Mouse (Mus musculus) frontal cortex, postnatal 14 days (tissue): ENCODE results near the gene Abhd14a.

Source experiments
- DNase-seq, 2 experiments: peaks; one replicate each; pipeline ENCODE4 v3.0.0; 2022; ENCODE audit warnings: low spot score in 2 of 2

The Abhd14a gene

DNA sequence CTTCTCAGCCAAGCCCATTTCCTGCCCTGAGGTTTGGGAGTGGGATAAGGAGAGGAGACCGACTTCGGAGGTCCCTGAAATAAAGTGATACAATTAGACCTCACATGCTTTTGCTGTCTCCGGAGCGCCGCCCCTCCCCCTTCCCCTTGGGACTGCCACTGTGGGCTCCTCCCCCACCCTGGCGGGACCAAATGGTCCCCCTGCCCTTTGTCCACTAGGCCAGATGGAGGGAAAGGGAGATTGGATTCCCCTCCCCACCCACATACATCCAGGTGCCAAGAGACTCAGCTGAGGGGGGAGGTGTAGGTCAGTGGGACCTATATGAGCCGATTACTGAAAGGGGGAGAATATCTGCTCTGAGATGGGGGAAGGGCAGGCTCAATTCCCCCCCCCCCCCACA is 5.3 kb upstream of the Abhd14a start:
- DNase-seq, result no peak

DNA sequence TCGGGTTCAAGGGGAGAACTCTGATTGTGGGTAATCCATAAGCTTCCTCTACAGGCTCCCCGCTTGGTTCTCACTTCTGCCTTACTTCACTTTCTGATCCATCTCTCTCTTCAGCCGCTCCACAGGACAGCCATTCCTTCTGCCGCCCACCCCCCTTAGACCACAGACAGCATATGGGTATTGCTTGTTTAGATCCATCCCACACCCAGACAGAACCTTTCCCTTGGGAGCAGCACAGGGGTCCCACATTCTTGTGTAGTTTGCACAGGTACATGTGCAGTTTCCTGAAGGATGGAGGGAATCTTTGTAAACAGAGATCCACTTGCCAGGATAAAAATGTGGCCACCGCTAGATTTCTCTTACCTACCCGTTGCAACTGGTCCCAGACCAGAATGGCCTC is 4.9 kb upstream of the Abhd14a start:
- DNase-seq, result no peak

DNA sequence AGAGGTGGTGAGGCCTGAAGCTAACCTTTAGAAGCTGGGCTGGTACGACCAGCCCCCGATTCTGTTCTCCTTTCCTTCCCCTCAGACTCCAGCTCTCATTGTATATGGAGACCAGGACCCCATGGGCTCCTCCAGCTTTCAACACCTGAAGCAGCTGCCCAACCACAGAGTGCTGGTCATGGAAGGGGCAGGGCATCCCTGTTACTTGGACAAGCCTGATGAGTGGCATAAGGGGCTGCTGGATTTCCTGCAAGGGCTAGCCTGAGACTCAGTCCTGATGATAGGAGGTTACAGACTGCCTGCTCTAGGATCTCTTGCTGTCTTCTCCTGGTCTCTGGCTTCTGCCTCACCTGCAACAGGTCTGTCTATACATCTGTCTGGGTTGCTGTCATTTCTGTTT is 4.4 kb upstream of the Abhd14a start:
- DNase-seq, result no peak

DNA sequence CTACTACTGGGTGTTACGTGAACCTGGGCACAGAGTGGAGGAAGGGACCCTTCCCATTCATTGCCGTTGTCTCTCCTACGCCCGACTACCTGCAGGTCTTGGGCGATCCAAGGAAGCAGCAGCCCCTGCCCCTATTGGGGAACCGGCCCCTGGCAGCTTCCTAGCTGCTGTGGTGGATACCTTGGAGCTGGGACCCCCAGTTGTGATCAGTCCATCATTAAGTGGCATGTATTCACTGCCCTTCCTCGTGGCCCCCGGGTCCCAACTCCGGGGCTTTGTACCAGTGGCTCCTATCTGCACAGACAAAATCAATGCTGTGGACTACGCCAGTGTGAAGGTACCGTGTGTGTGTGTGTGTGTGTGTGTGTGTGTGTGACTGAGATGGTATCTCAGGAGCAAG is 3.8 kb upstream of the Abhd14a start:
- no peak for DNase-seq

DNA sequence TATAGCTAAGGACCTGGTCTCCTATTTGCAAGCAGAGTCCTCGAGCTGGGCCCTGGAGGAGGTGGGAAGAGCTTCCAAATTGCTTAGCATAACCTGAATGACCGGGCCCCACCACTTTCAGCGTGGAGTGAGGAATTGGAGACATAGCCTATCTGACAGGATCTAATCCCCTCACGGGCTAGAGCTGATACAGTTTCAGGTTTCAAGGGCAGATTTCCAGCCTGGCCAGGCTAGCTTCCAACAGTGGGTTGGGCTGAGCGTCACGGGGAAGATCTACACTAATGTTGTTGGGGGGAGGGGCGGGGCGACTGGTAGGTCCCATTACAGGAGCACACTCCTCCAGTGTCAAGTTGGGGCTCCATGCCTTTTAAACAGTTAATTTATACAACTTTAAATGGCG is 3.2 kb upstream of the Abhd14a start:
- no peak for DNase-seq

DNA sequence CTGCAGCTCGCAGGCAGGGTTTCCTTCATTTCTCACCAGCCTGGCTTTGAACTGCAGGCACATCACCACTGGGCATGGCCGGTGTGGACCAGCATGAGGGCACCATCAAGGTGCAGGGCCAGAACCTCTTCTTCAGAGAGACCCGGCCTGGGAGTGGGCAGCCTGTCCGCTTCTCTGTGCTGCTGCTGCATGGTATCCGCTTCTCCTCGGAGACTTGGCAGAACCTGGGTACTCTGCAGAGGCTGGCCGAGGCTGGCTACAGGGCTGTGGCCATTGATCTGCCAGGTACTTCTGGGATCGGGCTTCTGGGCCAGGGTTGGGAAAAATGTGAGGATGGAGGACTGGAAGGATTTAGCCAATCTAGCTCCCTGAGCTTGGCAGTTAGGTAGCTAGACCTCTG is 2.5 kb upstream of the Abhd14a start:
- no peak for DNase-seq

DNA sequence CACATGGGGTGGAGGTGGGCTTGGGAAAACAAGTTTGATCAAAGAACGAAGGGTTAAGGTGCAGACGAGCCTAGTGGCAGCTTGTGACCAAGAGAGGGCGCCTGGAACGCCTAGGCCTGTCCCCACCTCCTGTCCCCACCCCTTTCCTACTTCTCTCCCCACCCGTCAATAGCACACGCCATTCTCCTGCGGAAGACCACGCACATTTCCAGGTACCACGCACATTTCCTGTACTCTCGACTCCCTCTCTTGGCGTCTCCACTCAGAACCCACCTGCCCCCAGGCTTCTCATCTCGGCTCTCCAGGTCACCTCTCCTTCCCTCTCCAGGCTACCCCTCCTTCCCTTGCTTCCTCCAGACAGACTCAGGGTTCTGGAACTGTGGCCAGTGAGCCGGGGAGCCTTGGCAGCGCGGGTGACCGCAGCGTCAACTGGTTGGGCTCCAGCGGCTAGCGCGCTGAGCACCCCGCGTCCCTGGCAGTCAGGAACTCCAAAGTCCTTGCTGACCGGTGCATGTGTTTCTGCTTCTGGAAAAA is 1.1 kb upstream of the Abhd14a start:
- DNase-seq, result peak in 1 of 2 experiments; percentile 57

DNA sequence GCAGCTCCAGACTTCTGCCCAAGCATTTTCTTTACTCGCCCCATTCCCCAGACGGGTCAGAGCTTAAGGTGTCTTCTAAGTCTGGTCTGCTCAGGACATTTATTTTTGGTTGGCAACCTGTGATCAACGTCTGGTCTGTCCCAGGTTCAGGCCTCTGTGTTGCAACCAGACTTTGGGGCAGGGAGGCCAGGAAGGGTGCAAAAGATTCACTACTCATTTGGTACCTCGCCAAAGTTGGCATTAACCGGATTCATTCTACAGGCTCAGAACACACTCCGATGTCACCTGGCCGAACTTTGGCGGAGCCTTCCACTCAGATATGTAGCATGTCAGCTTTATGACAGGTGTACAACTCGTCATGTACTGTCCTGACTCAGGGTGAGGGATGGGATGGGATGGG is 473 bp upstream of the Abhd14a start:
- no peak for DNase-seq

DNA sequence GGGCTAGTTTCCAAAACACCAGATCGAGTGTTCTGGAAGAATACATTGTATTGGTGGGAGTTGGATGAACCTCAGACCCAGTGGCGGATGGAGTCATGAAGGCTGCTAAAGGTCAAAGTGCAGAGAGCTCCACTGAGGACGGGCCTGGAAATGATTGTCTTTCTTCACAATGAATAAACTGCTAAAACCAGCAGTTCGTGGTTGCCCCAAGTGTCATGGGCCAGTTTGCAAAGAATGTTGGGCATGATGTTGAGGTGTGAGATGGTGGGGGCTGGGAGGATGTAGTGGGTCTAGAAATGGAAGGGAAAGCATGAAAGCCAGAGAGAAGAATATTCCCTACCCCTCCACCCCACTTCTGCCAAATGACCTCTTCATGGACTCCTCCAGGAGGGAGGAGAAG is 2.6 kb downstream of the Abhd14a start:
- DNase-seq, result no peak

DNA sequence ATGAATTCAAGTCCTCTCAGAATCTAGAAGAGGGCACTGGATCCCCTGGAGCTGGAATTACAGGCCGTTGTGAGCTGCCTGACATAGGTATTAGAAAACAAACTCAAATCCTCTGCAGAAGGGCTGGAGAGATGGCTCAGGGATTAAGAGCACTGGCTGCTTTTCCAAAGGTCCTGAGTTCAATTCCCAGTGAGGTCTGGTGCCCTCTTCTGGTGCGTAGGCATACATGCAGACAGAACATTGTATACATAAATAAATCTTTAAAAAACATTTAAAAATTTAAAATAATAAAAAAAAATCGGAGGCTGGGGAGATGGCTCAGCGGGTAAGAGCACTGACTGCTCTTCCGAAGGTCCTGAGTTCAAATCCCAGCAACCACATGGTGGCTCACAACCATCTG is 4.8 kb downstream of the Abhd14a start:
- DNase-seq, result no peak

DNA sequence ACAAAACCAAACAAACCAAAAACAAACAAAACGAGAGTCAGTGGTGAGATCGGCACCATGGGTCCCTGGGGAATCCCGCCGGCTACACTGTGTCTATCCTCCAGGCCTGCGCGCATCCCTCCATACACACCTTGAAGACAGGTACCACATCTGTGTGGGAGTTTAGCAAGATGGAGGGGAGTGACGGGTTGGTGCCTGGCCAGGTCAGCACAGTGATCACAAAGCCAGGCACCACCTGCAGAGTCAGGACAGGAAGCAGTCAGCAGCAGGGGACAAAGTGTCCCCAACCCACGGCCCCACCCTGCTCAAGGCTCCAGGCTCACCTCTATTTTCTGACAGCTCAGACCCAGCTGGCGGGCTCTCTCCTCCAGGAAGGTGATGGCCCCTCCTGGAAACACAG is 10.9 kb downstream of the Abhd14a start:
- no peak for DNase-seq

DNA sequence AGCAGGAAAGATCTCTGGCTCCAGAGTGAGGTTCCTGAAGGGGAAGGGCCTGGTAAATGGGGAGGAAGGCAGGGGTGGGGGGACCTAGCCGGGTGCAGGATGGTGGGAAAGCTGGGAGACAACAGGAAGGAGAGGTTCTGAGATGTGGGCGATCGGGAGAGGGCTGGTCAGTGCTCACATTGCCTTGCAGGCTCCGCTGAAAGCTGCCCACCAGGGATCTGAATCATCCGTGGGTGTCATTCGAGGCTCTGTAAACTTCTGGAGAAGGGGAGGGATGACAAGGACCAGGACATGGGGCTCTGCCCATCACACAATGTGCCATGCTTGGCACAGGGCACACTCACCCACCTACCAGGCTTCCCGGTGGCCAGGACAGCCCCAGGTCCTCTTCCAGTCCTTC is 14.1 kb downstream of the Abhd14a start:
- no peak for DNase-seq

DNA sequence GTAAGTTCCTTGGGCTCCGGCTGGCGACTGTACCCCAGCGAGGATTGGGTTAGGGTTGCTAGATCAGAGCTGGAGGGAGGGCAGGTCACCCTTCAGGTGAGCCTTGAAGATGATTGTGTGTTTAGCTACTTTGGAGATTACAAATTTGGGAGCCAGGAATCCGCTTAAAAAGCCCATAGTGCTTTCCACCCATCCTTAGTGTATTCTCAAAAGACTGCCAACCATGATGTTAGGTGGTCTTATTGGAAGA is 17.5 kb downstream of the Abhd14a start:
- no peak for DNase-seq

DNA sequence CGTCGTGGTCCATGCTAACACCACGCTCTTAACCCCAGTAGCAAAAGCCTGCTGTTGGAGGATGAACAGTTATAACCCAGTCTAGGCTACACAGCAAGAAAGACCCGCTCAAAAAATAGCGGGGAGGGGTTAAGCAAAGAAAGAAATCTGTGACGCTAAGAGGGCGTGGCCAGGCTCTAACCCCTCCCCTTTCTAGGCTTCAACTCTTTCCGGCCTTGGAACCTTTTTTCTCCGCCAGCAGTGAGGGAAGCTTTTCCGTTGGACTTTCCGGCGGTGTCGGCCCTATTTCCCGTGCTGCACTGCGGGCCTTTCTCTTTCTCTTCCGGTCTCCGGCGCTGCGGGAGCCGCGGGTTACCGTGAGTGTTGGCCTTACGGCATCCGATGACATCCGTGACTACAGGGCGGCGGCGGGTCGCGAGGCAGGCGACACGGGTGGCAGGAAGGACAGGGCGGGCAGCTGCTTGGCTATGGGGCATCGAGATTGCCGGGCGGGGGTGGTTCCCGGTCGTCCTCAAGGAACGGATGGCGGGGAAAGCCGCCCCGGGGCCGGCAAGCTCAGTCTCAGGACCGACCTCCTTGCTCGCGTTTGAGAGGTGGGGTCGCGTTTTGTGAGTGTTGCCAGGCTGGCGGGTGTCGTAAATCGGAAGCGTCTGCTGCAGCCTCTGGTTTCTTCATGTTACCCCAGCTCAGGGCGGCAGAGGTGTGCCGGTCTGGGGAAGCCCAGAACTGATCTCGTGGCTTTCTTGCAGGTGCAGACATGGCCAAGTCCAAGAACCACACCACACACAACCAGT is 18.1 kb downstream of the Abhd14a start, which contains the start of gene Rpl29:
Gene Rpl29 (plus strand): TSS at position 234 of the 794 bp plus-strand sequence.
- peak; percentile 91 to 93 for DNase-seq

DNA sequence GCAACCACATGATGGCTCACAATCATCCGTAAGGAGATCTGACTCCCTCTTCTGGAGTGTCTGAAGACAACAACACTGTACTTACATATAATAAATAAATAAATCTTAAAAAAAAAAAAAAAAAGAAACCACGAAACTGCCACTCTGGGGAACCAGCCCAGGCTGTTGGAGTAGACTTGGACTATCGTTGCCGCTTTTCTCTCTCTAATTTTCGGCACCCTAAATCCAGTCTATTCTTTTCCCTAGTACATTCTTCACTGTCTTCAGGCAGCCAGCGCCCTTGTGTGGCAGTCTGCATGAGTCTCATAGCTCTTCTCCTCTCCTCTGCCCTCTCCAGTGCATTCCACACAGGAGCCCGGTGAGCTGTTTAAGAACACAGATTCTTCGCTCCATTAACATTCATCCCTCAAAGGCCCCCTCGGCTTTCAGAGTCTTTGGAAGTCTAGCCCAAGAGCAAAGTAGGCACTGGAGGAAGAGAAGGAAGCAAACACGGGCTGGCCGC is 18.7 kb downstream of the Abhd14a start:
- no peak for DNase-seq

DNA sequence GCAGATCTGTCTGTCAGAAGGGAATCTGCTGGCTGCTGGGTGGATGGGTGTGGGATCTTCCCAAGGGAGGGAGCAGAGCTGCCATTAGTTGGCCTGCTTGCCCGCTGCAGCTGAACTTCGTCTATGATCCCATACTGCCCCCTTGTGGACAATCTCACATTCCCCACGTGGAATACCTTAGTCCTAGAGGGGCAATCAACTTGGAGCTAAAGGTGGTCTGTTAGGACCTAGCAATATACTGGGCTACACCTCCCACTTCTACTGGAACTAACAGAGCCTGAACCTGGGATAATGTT is 25.7 kb downstream of the Abhd14a start:
- DNase-seq, result peak; percentile 78 to 89

DNA sequence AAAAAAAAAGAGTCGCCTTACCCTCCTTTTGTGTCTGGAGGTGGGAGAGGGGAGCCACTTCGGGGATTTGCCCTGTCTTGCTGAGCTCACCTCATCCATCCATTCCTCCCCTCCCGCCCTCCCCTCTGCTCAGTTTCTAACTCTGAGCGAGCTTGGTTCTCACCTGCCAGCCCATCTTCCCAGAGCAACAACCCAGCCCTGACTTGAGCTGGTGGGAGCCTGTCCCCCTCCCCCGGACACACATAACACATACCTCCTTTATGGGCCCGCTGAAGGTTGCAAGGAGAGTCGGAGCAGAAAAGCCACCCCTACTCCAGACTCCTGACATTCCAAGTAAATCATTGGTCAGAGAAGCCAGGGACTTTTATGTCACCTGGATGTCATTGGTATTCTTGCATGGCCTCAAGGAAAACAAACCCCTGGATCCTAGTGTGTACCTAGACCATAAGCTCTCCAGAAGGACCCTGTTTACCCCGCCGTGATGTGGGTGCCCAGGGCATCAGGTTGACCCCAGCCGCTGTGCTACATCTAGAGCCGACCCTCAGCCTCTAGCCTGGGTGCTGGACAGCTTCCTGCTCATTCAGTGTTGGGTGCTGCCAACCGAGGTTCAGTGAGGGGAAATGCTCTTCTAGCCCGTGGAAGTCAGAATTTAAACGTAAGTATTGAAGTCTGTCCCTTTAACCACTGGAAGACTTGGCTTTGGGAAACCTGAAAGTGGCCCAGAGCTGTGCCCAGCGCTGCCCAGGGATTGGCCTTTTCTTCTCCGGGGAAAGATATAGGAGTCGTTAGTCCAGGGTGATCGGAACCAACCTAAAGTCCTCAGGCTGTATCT is 26.2 kb downstream of the Abhd14a start:
- no peak for DNase-seq

DNA sequence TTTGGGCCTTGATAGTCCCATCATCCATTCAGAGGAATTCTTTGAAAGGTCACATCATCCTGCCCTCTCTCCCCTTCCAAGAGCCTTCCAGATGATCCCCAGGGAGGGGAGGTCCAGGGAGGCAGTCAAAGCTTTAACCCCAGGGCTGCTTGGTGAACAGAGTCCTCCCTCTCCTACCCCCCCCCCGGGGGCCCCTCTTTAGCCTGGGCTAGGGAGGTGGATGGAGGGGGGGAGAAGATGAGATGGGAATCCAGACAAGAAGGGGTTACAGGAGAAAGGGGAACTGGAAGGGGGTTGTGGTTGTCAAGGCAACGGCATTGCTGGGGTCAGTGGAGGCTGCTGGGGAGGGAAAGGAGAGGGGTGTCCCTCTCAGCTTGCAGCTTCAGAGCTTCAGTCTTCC is 26.9 kb downstream of the Abhd14a start:
- no peak for DNase-seq

DNA sequence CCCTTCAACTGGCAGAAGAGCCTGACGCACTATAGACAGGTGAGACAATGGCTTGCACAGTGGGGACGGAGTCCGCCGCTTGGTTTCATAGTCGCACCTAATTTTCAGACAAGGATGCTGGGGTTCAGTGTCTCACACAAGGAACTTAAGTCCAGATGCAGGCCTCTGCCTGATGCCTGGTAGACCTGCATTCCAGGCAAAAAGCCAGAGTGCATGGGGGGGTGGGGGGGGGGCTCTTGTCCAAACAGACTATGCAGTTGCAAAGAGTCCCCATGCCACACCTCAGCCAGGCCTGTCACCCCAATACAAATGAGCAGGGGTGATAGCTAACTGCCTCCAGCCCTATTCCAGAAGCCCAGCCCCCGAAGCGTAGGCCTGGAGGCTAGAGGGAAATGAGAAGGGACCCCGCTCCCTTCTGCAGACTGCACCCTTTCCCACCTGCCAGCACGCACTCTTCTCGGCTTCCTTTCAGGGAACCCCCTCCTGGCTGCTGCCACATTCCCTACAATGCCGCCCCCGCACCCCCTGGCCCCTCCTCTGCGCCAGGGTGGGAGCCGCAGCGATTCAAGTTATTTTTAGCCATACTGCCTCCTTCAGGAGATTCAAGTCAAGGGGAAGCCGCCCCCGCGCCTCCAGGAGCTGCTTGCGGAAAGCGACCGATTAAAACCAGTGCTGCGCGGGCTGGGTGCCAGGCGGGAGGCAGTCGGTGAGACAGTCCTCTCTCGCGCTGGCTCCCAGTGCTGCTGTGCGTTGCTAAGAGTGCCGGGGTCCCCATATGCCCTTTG is 29.4 kb downstream of the Abhd14a start:
- peak; percentile 92 to 96 for DNase-seq

DNA sequence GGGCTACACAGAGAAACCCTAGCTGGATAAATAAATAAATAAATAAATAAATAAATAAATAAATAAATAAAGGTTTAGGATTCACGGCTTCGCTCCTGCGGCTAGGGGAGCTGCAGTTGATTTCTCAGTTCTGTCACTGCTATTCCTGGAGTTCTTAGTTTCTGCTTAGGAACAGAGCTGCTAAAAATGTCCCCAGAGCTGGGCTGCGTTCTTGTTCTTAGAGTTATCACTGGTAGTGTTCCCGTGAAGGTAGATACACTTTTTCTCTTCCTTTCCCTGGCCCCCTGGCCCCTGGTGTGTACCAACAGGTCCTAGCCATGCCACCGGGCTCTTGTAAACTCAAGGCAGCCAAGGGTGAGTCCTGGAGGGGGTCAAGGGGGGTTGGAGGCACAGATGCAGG is 30.7 kb downstream of the Abhd14a start:
- DNase-seq, result no peak

DNA sequence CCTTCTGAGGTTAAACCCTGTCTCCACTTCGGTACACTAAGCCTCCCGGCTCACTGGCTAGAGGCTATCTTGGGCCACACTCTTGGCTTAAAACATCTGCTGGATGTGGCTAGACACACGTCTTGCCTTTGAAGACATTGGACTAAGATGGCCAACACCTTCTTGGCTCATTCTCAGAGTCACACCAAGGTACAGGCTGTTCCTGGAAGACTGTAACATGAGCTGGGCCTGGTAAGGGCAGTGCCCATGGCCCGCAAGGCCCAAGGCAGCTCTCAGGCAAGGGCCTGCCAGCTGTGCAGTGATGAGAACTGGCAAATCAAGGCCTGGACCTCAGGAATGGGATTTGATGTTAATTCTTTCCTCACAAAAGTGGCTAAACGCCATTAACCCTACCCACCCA is 33.9 kb downstream of the Abhd14a start:
- no peak for DNase-seq

DNA sequence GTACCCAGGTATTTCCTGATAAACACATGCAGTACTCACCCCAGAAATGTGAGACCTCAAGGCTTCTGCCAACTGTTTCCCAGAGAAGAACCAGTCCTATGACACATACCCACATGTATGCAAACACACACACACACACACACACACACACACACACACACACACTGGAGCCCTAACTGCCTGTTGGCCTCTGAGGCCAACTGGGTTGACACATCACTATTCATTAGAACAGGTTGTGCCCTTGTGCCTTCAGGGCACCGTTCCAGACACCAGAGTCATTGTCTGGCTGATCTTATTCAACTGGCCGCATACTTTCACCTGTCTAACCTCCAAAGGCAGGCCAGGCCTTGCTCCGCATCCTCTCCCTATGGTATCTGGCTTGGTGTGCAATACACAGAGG is 35.3 kb downstream of the Abhd14a start:
- no peak for DNase-seq
